Mouse (Mus musculus): ENCODE data around the gene Myo1h.

DNA sequence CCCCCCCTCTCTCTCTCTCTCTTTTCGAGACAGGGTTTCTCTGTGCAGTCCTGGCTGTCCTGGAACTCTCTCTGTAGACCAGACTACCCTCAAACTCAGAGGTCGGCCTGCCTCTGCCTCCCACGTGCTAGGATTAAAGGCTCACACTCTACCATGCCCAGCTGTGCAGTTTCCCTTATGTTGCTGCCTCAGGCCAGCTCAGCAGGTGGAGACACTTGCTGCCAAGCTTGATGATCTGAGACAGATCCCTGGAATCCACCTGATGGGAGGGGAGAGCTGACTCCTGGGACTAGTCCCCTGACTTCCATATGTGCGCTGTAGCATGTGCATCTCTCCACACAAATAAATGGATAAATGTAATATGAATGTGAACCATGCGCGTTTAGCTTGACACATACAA, 14.2 kb downstream of the Myo1h start:
- TF ChIP-seq CTCF (IDR thresholded peaks at IDR 0.05; ENCODE audit: low read depth): no peak
- TF ChIP-seq EP300 (IDR thresholded peaks at IDR 0.05; ENCODE audit: low read depth): no peak

All from liver, embryonic 14.5 days (tissue).